Mouse (Mus musculus) lung, adult 2 months (tissue): ENCODE results near the gene Flot1. TPM values are rescaled to one million over a fixed set of nuclear protein-coding genes. Genes with fewer than 3 reads are reported as not detected.

Experiments used
- DNase-seq: peaks from one replicate; pipeline ENCODE4 v3.0.0; 2022
- H3K4me1 ChIP-seq: fragments of 200-500 bp; 2 replicates; pipeline ENCODE4 v1.6.1; 2011; ENCODE audit warnings: low read length; ENCODE audit not compliant: control insufficient read depth, insufficient read depth
- H3K4me3 ChIP-seq: fragments of 200-500 bp; replicated peaks from 2 replicates; pipeline ENCODE3; 2011; ENCODE audit warnings: low read depth, mild to moderate bottlenecking, control low read depth, low read length; ENCODE audit errors: extremely low read depth
- CTCF ChIP-seq: fragments of 200-500 bp; IDR thresholded peaks from 2 replicates; pipeline ENCODE4 v1.5.1; 2011; ENCODE audit warnings: mild to moderate bottlenecking, low read length, control low read depth; ENCODE audit not compliant: insufficient read depth
- POLR2A ChIP-seq: fragments of 200-500 bp; IDR thresholded peaks from 2 replicates; pipeline ENCODE4 v1.6.1; 2011; ENCODE audit warnings: low read depth, mild to moderate bottlenecking, control low read depth, low read length, borderline replicate concordance; ENCODE audit errors: extremely low read depth
- WGBS: fragments of 180-500 bp; shearing (Covaris S2); methylation state at CpG from one replicate; pipeline ENCODE4 v1.1.7; 2018; 5-methylcytosine and 5-hydroxymethylcytosine counted together
- polyA plus RNA-seq: library from polyadenylated mRNA; depleted of rRNA; stranded (reverse); fragments of >200 nt; gene quantifications from 2 replicates; pipeline ENCODE4 v1.2.3, GENCODE M21; 2012

Gene Flot1
- polyA plus RNA-seq, 1 experiment = 89.7 TPM

DNA sequence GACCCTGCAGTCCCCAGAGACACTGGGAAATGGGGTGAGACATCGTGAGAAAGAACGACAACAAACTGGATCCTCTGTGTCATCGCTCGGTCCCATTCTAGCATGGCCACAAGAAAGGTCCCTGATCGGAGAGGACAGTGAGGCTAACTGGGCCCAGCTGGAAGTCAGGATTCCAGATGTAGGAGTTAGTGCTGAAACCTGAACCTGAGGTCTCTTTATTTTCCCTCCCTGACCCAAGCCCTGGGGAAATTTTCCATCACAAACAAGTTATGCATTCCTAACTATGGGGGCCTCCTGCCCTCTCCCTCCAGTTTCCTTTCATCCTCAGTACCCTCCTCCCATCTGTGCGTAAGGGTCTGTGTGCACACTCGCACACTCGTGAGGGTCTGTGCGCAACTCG, 5.8 kb upstream of the Flot1 start:
- TF ChIP-seq POLR2A (no peak), CTCF (no peak)
- DNase-seq = no peak
- WGBS = 66% methylated on average over 10 of the region's 10 CpGs
- Histone ChIP-seq H3K4me1 (peaks cover 27% of the 10 kb centered on the region), H3K4me3 (no peak overlapping the region)

DNA sequence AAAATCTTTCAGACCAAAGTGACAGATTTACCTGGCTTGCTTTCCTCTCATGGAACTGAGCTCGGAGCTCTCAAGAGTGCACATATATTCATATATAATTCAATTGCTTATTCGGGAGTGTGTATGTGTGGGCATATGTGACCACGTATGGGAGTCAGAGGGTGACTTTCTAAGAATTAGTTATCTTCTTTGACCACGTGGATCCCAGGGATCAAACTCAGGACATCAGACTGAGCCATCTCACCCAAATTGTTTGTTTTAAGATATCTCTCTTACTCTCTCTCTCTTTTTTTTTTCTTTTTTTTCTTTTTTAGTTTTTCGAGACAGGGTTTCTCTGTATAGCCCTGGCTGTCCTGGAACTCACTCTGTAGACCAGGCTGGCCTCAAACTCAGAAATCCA, 2.9 kb upstream of the Flot1 start:
- no peak for TF ChIP-seq POLR2A
- TF ChIP-seq CTCF = no peak
- 91% methylated on average over 5 of the region's 5 CpGs for WGBS
- DNase-seq = no peak
- Histone ChIP-seq H3K4me1 (peaks cover 7% of the 10 kb centered on the region; the same call in 1 of the 2 replicates), H3K4me3 (no peak overlapping the region)

- peak; percentile 93 for DNase-seq
- H3K4me1 ChIP-seq = 0 out of 2 replicates have a peak, but pooled peaks cover 2% of the 10 kb centered on the region
- TF ChIP-seq POLR2A (peak; percentile 97), CTCF (no peak)
- peak within 1 kb of the TSS; percentile 91 for H3K4me3 ChIP-seq
- WGBS = under 1% methylated on average over 62 of the region's 62 CpGs
Measured at GRCm38 (mm10) chr17:35821439-35822430, 1.3 kb upstream of the Flot1 start, which contains the start of gene Ier3. Ier3 (plus strand) TSS chr17:35821684.

DNA sequence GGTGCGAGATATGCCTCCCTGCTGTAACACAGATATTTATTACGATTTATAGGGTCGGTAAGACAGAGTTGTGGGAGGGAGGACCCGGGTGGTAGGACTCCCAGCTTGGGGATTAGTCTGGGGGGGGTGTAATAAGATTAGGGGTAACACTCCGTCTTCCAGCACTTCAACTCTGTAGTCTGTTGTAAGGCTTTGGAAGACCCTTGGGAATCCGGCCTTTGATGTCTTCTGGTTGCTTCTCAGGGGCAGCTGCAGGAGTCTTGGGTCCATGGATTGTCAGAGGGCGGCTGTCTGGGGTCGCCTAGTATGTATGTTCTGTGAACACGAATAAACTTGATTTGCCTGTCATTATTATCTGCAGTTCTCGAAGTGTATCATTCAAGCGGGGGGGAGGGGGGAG, 466 bp upstream of the Flot1 start:
- Histone ChIP-seq H3K4me1 (0 out of 2 replicates have a peak, but pooled peaks cover 2% of the 10 kb centered on the region), H3K4me3 (peak overlapping the region; percentile 91)
- TF ChIP-seq POLR2A = no peak
- TF ChIP-seq CTCF = no peak
- no peak for DNase-seq
- 2% methylated on average over 11 of the region's 11 CpGs for WGBS

DNA sequence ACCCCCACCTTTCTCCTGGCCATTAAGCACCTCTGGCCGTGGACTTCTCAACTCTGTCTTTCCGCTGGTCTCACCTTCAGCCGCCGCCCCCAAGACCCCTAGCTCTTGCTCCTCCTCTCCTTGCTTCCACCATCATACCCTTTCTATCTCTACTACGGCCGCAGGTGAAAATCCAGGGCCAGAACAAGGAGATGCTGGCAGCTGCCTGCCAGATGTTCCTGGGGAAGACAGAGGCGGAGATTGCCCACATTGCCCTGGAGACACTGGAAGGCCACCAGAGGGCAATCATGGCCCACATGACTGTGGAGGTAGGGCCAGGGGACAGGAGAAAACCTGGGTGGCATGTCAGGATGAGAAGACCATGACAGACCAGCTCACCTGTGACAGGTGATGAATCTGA, 1.4 kb downstream of the Flot1 start:
- Histone ChIP-seq H3K4me1 (0 out of 2 replicates have a peak, but pooled peaks cover 3% of the 10 kb centered on the region), H3K4me3 (no peak overlapping the region)
- DNase-seq = no peak
- 63% methylated on average over 7 of the region's 7 CpGs for WGBS
- TF ChIP-seq CTCF (peak; percentile 55; the same call in 1 of the 2 replicates), POLR2A (no peak)

- 94% methylated on average over 13 of the region's 13 CpGs for WGBS
- DNase-seq = no peak
- H3K4me3 ChIP-seq = no peak overlapping the region
- TF ChIP-seq POLR2A = no peak
- TF ChIP-seq CTCF = no peak
- peaks cover 8% of the 10 kb centered on the region; the same call in 1 of the 2 replicates for H3K4me1 ChIP-seq
Measured at GRCm38 (mm10) chr17:35825109-35825850, 2.2 kb downstream of the Flot1 start.

DNA sequence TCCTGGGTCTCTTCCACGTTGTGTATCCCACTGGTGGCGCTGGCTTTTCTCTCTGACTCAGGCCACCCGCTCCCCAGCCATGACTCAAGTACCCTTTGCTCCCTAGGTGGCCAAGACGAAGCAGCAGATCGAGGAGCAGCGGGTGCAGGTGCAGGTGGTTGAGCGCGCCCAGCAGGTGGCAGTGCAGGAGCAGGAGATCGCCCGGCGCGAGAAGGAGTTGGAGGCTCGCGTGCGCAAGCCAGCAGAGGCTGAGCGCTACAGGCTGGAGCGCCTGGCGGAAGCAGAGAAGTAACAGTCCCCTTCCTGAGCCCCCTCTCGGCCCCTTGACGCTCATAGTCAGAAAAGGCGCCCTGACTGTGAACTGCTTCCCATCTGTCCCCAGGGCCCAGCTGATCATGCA, 6.7 kb downstream of the Flot1 start:
- 5% methylated on average over 21 of the region's 21 CpGs for WGBS
- peak; percentile 79 for DNase-seq
- Histone ChIP-seq H3K4me3 (no peak overlapping the region), H3K4me1 (peaks cover 6% of the 10 kb centered on the region; the same call in 1 of the 2 replicates)
- TF ChIP-seq POLR2A (no peak), CTCF (peak; percentile 71)

GRCm38 (mm10) chr17:35832400-35833238, 9.6 kb downstream of the Flot1 start:
- TF ChIP-seq CTCF (no peak), POLR2A (no peak)
- Histone ChIP-seq H3K4me3 (no peak overlapping the region), H3K4me1 (peaks cover 21% of the 10 kb centered on the region)
- no peak for DNase-seq
- WGBS = 70% methylated on average over 8 of the region's 8 CpGs
